Mouse (Mus musculus) neural tube, embryonic 15.5 days (tissue): ENCODE results near the gene Best1. TPM values are rescaled to one million over a fixed set of nuclear protein-coding genes. Genes with fewer than 3 reads are reported as not detected.

Experiments used
- ATAC-seq: fragments of 200-750 bp; cut with Nextera tagmentation; 2 replicates; pipeline ENCODE4 v1.8.0; 2017; ENCODE audit warnings: mild to moderate bottlenecking, moderate TSS enrichment, moderate library complexity; ENCODE audit not compliant: low FRiP score
- H3K27ac ChIP-seq: fragments of 300-500 bp; sonication (generic); replicated peaks from 2 replicates; pipeline ENCODE4 v1.5.1; 2015; ENCODE audit warnings: mild to moderate bottlenecking, inconsistent platforms
- H3K27me3 ChIP-seq: fragments of 300-500 bp; sonication (generic); replicated peaks from 2 replicates; pipeline ENCODE4 v1.6.1; 2015; ENCODE audit warnings: inconsistent platforms
- H3K36me3 ChIP-seq: fragments of 300-500 bp; sonication (generic); 2 replicates; pipeline ENCODE4 v1.6.1; 2015; ENCODE audit warnings: inconsistent platforms
- H3K4me1 ChIP-seq: fragments of 300-500 bp; sonication (generic); 2 replicates; pipeline ENCODE4 v1.6.1; 2015; ENCODE audit warnings: inconsistent platforms
- H3K4me2 ChIP-seq: fragments of 300-500 bp; sonication (generic); 2 replicates; pipeline ENCODE4 v1.6.1; 2015; ENCODE audit warnings: inconsistent platforms, mild to moderate bottlenecking, moderate library complexity
- H3K4me3 ChIP-seq: fragments of 300-500 bp; sonication (generic); replicated peaks from 2 replicates; pipeline ENCODE4 v1.5.1; 2015; ENCODE audit warnings: mild to moderate bottlenecking, inconsistent platforms
- H3K9ac ChIP-seq: fragments of 300-500 bp; sonication (generic); replicated peaks from 2 replicates; pipeline ENCODE4 v1.6.1; 2015; ENCODE audit warnings: mild to moderate bottlenecking, inconsistent platforms
- H3K9me3 ChIP-seq: fragments of 300-500 bp; sonication (generic); replicated peaks from 2 replicates; pipeline ENCODE4 v1.6.1; 2016; ENCODE audit warnings: inconsistent platforms
- WGBS: fragments of 180-500 bp; shearing (Covaris S2); methylation state at CpG from one replicate; pipeline ENCODE4 v1.1.7; 2015; ENCODE audit warnings: mixed read lengths; 5-methylcytosine and 5-hydroxymethylcytosine counted together
- polyA plus RNA-seq: library from polyadenylated mRNA; unstranded; fragments of >200 nt; fragmentation: Nextera tagmentation; extraction: Ambion mirVana; gene quantifications from 2 replicates; pipeline ENCODE4 v1.2.1, GENCODE M21; 2015

The Best1 gene
- polyA plus RNA-seq, 1 experiment from 2014 or later, result 2.3 TPM

DNA sequence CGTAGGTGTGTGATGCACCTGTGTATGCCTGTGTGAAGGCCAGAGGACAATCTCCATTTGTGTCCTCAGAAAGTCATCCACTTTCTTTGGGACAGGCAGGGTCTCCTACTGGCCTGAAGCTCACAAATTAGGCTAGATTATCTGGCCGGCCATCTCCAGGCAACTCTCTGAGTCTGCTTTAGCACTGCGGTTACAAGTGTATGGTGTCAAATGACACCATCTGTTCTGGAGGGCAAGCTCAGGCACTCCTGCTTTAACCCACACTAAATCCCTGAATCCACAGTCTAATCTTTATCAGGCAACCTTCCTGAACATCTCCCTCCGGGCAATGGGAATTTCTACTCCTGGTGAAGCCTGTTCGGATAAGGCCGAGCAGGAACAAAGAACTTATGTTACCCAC lies 14.2 kb downstream of the Best1 start:
- no peak overlapping the region for H3K9ac ChIP-seq
- H3K36me3 ChIP-seq, result peaks cover 21% of the 10 kb centered on the region
- H3K27me3 ChIP-seq, result no peaks in the 10 kb centered on the region
- 57% methylated on average over 6 of the region's 6 CpGs for WGBS
- ATAC-seq, result no peak
- no peaks in the 10 kb centered on the region for H3K9me3 ChIP-seq
- no peak overlapping the region for H3K27ac ChIP-seq
- no peak overlapping the region for H3K4me3 ChIP-seq
- H3K4me1 ChIP-seq, result peaks cover 17% of the 10 kb centered on the region
- no peak overlapping the region for H3K4me2 ChIP-seq

DNA sequence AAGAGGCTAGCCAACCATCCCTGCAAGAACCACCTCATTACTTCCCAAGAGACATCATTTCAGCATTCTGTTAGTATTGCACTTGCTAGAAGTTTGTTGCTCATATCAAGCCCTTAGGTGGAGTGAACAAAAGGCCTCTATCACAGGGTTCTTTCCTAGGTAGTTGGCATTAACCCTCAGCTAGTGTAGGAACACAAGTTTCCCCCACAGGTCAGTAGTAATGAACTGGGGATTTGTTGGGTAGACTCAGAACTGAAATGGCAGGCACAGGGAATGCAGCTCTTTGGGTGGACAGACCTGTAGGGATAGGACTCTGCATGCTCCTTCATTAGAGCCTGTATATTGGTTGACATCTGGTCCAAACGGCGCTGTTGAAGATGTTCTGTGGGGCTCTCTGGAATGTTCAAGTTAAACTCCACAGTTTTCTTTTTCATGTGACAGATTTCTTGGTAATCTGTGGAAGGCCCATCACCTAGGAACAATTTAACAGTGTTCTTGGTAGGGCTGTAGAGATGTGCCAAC lies 15.5 kb downstream of the Best1 start:
- ATAC-seq, result no peak
- WGBS, result 91% methylated on average over 2 of the region's 2 CpGs

GRCm38 (mm10) chr19:9985190-9985899 lies 16.1 kb downstream of the Best1 start:
- no peak overlapping the region for H3K4me2 ChIP-seq
- no peak for ATAC-seq

More for the DNA sequence above, 15.5 kb downstream of the Best1 start:
- Histone ChIP-seq H3K36me3 (peaks cover 21% of the 10 kb centered on the region), H3K27me3 (no peaks in the 10 kb centered on the region), H3K9ac (no peak overlapping the region), H3K27ac (no peak overlapping the region), H3K4me2 (no peak overlapping the region), H3K4me1 (peaks cover 29% of the 10 kb centered on the region), H3K9me3 (no peaks in the 10 kb centered on the region), H3K4me3 (no peak overlapping the region)

DNA sequence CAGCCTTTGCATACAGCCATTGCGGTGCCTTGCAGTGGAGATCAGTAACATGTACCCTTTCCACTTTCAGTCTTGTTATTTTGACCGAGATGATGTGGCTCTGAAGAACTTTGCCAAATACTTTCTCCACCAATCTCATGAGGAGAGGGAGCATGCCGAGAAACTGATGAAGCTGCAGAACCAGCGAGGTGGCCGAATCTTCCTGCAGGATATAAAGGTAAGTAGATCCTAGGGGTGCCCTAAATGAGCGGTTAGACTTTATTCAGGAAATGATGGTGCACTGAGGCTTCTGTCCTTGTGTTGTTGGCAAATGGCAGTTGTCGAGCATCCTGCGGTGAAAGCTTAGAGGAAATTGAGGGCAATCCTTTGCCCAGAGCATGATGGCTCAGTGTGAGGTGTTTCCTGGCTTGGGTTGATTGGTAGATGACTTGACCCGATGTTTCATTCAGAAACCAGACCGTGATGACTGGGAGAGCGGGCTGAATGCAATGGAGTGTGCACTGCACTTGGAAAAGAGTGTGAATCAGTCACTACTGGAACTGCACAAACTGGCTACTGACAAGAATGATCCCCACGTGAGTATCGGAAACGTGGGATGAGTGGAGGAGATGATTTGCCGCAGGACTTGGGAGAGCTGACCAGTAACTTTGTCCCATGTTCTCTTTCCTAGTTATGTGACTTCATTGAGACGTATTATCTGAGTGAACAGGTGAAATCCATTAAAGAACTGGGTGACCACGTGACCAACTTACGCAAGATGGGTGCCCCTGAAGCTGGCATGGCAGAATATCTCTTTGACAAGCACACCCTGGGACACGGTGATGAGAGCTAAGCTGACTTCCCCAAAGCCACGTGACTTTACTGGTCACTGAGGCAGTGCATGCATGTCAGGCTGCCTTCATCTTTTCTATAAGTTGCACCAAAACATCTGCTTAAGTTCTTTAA lies 17.1 kb downstream of the Best1 start:
- 90% methylated on average over 20 of the region's 20 CpGs for WGBS
- no peak overlapping the region for H3K9ac ChIP-seq
- H3K27me3 ChIP-seq, result no peaks in the 10 kb centered on the region
- no peak overlapping the region for H3K27ac ChIP-seq
- H3K36me3 ChIP-seq, result peaks cover 21% of the 10 kb centered on the region
- ATAC-seq, result no peak
- H3K4me2 ChIP-seq, result peak overlapping the region; percentile 69
- no peaks in the 10 kb centered on the region for H3K9me3 ChIP-seq
- H3K4me3 ChIP-seq, result peak overlapping the region; percentile 92
- H3K4me1 ChIP-seq, result peaks cover 29% of the 10 kb centered on the region

More at GRCm38 (mm10) chr19:9985190-9985899, 16.1 kb downstream of the Best1 start:
- Histone ChIP-seq H3K27me3 (no peaks in the 10 kb centered on the region), H3K4me3 (no peak overlapping the region), H3K36me3 (peaks cover 21% of the 10 kb centered on the region), H3K9me3 (no peaks in the 10 kb centered on the region), H3K27ac (no peak overlapping the region), H3K9ac (no peak overlapping the region), H3K4me1 (peaks cover 29% of the 10 kb centered on the region)
- 95% methylated on average over 6 of the region's 6 CpGs for WGBS

- Histone ChIP-seq H3K27me3 (no peaks in the 10 kb centered on the region), H3K4me3 (peak overlapping the region; percentile 92), H3K9ac (peak overlapping the region; percentile 95), H3K9me3 (no peaks in the 10 kb centered on the region), H3K27ac (peak overlapping the region; percentile 96), H3K4me1 (peaks cover 29% of the 10 kb centered on the region), H3K36me3 (peaks cover 21% of the 10 kb centered on the region), H3K4me2 (peak overlapping the region; percentile 69)
- ATAC-seq, result peak; percentile 81
- WGBS, result under 1% methylated on average over 31 of the region's 31 CpGs
Measured at GRCm38 (mm10) chr19:9982852-9983542, 18.4 kb downstream of the Best1 start.

GRCm38 (mm10) chr19:9982151-9982851 lies 19.1 kb downstream of the Best1 start:
- H3K9me3 ChIP-seq, result no peaks in the 10 kb centered on the region
- peaks cover 29% of the 10 kb centered on the region for H3K4me1 ChIP-seq
- H3K36me3 ChIP-seq, result peaks cover 21% of the 10 kb centered on the region
- H3K27me3 ChIP-seq, result no peaks in the 10 kb centered on the region
- peak overlapping the region; percentile 95 for H3K9ac ChIP-seq
- WGBS, result under 1% methylated on average over 54 of the region's 59 CpGs
- ATAC-seq, result peak; percentile 99
- H3K4me2 ChIP-seq, result peak overlapping the region; percentile 69
- peak overlapping the region; percentile 92 for H3K4me3 ChIP-seq
- peak overlapping the region; percentile 96 for H3K27ac ChIP-seq

DNA sequence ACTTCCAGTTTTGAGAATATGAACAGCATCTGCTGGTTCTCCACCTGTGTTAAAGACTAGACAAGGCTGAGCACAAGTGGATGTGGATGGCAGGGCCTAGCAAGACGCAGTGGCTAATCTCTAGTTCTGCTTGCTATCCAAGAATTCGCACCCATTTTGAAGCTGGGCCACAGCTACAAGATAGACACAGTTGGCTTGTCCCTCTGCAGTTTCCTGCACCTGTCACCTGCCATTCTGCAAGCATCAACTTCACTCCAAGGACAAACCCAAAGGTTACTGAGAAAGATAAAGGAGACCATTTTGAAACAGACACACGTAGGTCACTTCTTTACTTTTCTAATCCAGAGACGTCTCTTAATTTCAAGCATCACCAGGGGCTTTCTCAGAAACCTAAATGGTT lies 19.8 kb downstream of the Best1 start:
- WGBS, result 66% methylated on average over 4 of the region's 4 CpGs
- Histone ChIP-seq H3K36me3 (peaks cover 21% of the 10 kb centered on the region), H3K27ac (peak overlapping the region; percentile 96), H3K9ac (peak overlapping the region; percentile 51), H3K9me3 (no peaks in the 10 kb centered on the region), H3K27me3 (no peaks in the 10 kb centered on the region), H3K4me1 (peaks cover 29% of the 10 kb centered on the region), H3K4me3 (peak overlapping the region; percentile 92), H3K4me2 (peak overlapping the region; percentile 69)
- no peak for ATAC-seq

DNA sequence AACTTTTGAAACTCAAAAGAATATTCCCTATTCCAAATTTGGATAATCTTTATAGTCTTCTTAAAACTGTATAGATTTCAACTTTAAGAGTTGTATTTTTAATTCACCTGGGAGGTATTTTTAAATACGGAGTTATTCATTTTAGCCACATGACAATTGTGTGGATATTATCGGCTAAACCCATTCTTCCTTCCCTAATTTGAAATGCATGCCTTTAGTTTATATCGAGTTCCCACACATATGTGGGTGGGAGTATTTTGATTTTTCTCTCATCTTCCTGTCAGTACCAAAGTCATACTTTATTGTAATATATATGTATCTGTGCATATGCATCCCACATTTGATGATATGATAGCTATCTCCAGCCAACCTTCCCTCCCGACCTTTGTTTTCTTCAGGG lies 21.2 kb downstream of the Best1 start, which contains the start of gene Fth1:
Gene Fth1, plus strand, starts transcription at position 341 of the 400 bp plus-strand sequence.
- peaks cover 12% of the 10 kb centered on the region for H3K36me3 ChIP-seq
- no peak within 1 kb of the TSS for H3K4me3 ChIP-seq
- no peak within 1 kb of the TSS for H3K9ac ChIP-seq
- no peak for ATAC-seq
- no peaks in the 10 kb centered on the region for H3K9me3 ChIP-seq
- H3K4me1 ChIP-seq, result peaks cover 29% of the 10 kb centered on the region
- peak within 1 kb of the TSS; percentile 69; the same call in 1 of the 2 replicates for H3K4me2 ChIP-seq
- WGBS, result 95% methylated on average over 4 of the region's 4 CpGs
- no peaks in the 10 kb centered on the region for H3K27me3 ChIP-seq
- no peak within 1 kb of the TSS for H3K27ac ChIP-seq

DNA sequence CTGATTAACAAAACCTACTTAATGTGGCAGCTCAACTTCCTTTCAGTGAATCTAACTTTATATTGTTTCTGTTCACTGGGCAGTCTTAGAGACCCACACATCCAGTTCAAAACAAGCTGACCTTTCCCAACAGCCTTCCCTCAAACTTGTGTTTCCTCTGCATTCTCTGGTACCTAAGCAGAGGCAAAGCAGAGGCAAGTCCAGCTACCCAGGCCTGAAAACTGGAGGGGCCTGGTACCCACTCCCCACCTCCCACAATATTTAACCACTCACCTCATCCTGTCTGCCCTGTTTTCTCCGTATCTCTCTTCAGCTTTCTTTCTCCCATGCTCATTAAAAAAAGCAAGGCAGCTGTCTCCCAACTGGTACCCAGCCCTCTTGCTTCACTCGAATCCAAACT lies 22.3 kb downstream of the Best1 start:
- H3K27ac ChIP-seq, result no peak overlapping the region
- H3K4me2 ChIP-seq, result no peak overlapping the region
- H3K9ac ChIP-seq, result no peak overlapping the region
- H3K9me3 ChIP-seq, result no peaks in the 10 kb centered on the region
- H3K36me3 ChIP-seq, result peaks cover under 1% of the 10 kb centered on the region
- peaks cover 23% of the 10 kb centered on the region for H3K4me1 ChIP-seq
- H3K27me3 ChIP-seq, result no peaks in the 10 kb centered on the region
- no peak overlapping the region for H3K4me3 ChIP-seq
- 82% methylated on average over 2 of the region's 2 CpGs for WGBS
- no peak for ATAC-seq

- Histone ChIP-seq H3K4me2 (no peak overlapping the region), H3K36me3 (no peaks in the 10 kb centered on the region), H3K27ac (no peak overlapping the region), H3K4me3 (no peak overlapping the region), H3K4me1 (peaks cover 16% of the 10 kb centered on the region), H3K27me3 (no peaks in the 10 kb centered on the region), H3K9me3 (no peaks in the 10 kb centered on the region), H3K9ac (no peak overlapping the region)
- no peak for ATAC-seq
- WGBS, result 55% methylated on average over 5 of the region's 5 CpGs
Measured at GRCm38 (mm10) chr19:9978431-9978951, 22.9 kb downstream of the Best1 start.
